Mouse (Mus musculus) induced T-regulatory cell, adult 2 months (primary cell): ENCODE data around the gene Gm11096.

Experiments
- DNase-seq: peaks from one replicate; pipeline ENCODE4 v3.0.0-alpha.2; 2012; ENCODE audit warnings: low read depth

Gene Gm11096

GRCm38 (mm10) chr17:81481843-81482490 is 40.4 kb downstream of the Gm11096 start:
- no peak for DNase-seq

DNA sequence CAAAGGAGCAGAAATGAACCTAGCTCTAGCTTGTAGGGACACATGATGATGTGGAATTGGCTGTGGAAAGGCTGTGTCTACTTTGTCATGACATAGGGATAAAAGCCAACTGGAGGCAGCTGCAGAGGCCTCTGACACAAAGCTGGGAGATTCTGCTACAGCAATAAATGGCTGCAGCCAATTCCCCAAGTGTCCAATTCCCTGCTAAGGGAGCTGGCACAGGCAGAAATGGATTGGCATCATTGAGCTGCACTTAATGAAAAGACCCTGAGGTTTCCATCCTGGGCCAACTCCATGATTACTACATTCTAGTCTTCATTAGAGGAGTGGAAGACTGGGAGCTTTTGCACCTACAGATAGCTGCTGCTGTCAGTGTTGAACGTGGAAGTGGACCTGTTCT is 44.8 kb downstream of the Gm11096 start:
- no peak for DNase-seq
